Mouse (Mus musculus) cortical plate, adult 2 months (tissue): Measurements from ENCODE around the gene Acvr2b.

Experiments used
- CTCF ChIP-seq: fragments of 200-500 bp; IDR thresholded peaks from 2 replicates; pipeline ENCODE4 v1.5.1; 2011; ENCODE audit warnings: mild to moderate bottlenecking, control low read depth, low read length; ENCODE audit not compliant: insufficient read depth; ENCODE audit errors: extremely low read depth
- POLR2A ChIP-seq: fragments of 200-500 bp; IDR thresholded peaks from 2 replicates; pipeline ENCODE4 v1.6.1; 2011; ENCODE audit warnings: mild to moderate bottlenecking, low read length, control low read depth; ENCODE audit not compliant: insufficient read depth; ENCODE audit errors: extremely low read depth

DNA sequence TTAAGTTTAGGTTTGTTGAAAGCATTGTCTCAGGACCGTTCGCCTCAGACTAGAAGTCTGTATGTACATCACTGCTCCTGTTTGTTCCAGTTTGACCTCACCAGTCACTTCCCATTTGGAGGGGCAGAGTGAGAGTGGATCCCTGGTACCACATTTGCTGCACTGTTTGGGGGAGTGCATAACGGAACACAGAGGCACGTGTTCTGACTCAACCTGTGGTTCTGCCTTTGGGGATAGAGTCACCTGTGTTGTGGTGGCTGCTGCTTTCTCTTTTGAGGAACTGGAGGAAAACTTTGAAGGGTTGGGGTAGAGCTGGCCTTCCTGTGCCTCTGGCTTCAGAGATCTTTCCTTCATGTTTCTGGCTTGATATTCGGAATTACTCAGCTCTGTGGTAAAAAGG, 2.2 kb downstream of the Acvr2b start:
- TF ChIP-seq CTCF: no peak
- TF ChIP-seq POLR2A: no peak
